Mouse (Mus musculus) limb, embryonic 15.5 days (tissue): ENCODE results near the gene Rest. TPM values are rescaled to one million over a fixed set of nuclear protein-coding genes. Genes with fewer than 3 reads are reported as not detected.

Experiments used
- ATAC-seq: fragments of 200-750 bp; cut with Nextera tagmentation; 2 replicates; pipeline ENCODE4 v1.8.0; 2017; ENCODE audit warnings: low read depth, moderate TSS enrichment; ENCODE audit not compliant: insufficient number of reproducible peaks, low FRiP score, low TSS enrichment
- H3K27ac ChIP-seq: fragments of 300-500 bp; sonication (generic); 2 replicates; pipeline ENCODE4 v1.5.1; 2015; ENCODE audit warnings: moderate library complexity, mild to moderate bottlenecking, inconsistent platforms
- H3K27me3 ChIP-seq: fragments of 300-500 bp; sonication (generic); 2 replicates; pipeline ENCODE4 v1.6.1; 2015; ENCODE audit warnings: inconsistent platforms
- H3K36me3 ChIP-seq: fragments of 300-500 bp; sonication (generic); 2 replicates; pipeline ENCODE4 v1.6.1; 2015; ENCODE audit warnings: inconsistent platforms
- H3K4me1 ChIP-seq: fragments of 300-500 bp; sonication (generic); 2 replicates; pipeline ENCODE4 v1.6.1; 2015; ENCODE audit warnings: inconsistent platforms
- H3K4me2 ChIP-seq: fragments of 300-500 bp; sonication (generic); 2 replicates; pipeline ENCODE4 v1.6.1; 2015; ENCODE audit warnings: mild to moderate bottlenecking, inconsistent platforms
- H3K4me3 ChIP-seq: fragments of 300-500 bp; sonication (generic); 2 replicates; pipeline ENCODE4 v1.5.1; 2015; ENCODE audit warnings: mild to moderate bottlenecking, inconsistent platforms
- H3K9ac ChIP-seq: fragments of 300-500 bp; sonication (generic); 2 replicates; pipeline ENCODE4 v1.6.1; 2015; ENCODE audit warnings: inconsistent platforms
- H3K9me3 ChIP-seq: fragments of 300-500 bp; sonication (generic); 2 replicates; pipeline ENCODE4 v1.6.1; 2016; ENCODE audit warnings: inconsistent platforms
- WGBS: fragments of 180-500 bp; shearing (Covaris S2); methylation state at CpG from one replicate; pipeline ENCODE4 v1.1.7; 2015; 5-methylcytosine and 5-hydroxymethylcytosine counted together
- polyA plus RNA-seq: library from polyadenylated mRNA; unstranded; fragments of >200 nt; fragmentation: Nextera tagmentation; extraction: Ambion mirVana; gene quantifications from 2 replicates; pipeline ENCODE4 v1.2.1, GENCODE M21; 2015

Gene Rest
- polyA plus RNA-seq, 1 experiment from 2014 or later: 37.6 TPM

DNA sequence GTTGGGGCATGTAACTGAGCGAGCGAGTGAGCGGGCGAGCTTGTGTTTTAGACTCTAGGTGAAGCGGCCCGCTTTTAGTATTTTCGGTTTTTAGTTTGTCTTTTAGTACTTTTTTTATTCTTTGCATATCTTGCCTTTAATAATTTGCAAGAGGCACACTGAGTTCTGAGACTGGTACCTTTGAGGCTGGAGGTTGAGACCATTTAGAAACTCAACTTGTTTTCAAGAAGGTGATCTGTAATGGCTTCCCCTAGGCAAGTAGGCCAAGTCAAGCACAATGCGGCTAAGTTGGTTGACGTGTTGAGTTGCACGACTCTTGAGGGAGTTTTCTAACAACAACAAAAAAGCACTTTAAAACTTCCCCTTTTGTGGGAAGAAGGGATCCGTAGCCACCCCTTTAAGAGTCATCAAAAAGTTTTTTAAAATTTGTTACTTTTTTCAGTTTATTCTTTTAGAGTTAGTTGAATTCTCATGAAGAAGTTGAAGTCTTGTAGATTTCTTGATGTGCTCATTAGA, 1.7 kb downstream of the Rest start:
- ATAC-seq: no peak
- no peaks in the 10 kb centered on the region for H3K9me3 ChIP-seq
- peaks cover 36% of the 10 kb centered on the region for H3K36me3 ChIP-seq
- H3K4me2 ChIP-seq: peak overlapping the region; percentile 65
- peaks cover 27% of the 10 kb centered on the region for H3K4me1 ChIP-seq
- peak overlapping the region; percentile 92 for H3K4me3 ChIP-seq
- 2% methylated on average over 11 of the region's 11 CpGs for WGBS
- H3K9ac ChIP-seq: peak overlapping the region; percentile 89
- no peaks in the 10 kb centered on the region for H3K27me3 ChIP-seq
- H3K27ac ChIP-seq: peak overlapping the region; percentile 98

GRCm38 (mm10) chr5:77267441-77267840, 2.1 kb downstream of the Rest start:
- Histone ChIP-seq H3K4me1 (peaks cover 27% of the 10 kb centered on the region), H3K27me3 (no peaks in the 10 kb centered on the region), H3K9me3 (no peaks in the 10 kb centered on the region), H3K27ac (no peak overlapping the region), H3K4me2 (peak overlapping the region; percentile 65), H3K36me3 (peaks cover 41% of the 10 kb centered on the region), H3K9ac (no peak overlapping the region), H3K4me3 (peak overlapping the region; percentile 92)
- no peak for ATAC-seq
- 62% methylated on average over 4 of the region's 4 CpGs for WGBS

GRCm38 (mm10) chr5:77267957-77268624, 2.8 kb downstream of the Rest start:
- 93% methylated on average over 30 of the region's 30 CpGs for WGBS
- no peak overlapping the region for H3K9ac ChIP-seq
- peaks cover 27% of the 10 kb centered on the region for H3K4me1 ChIP-seq
- no peak for ATAC-seq
- H3K9me3 ChIP-seq: no peaks in the 10 kb centered on the region
- no peak overlapping the region for H3K4me3 ChIP-seq
- no peak overlapping the region for H3K4me2 ChIP-seq
- peaks cover 47% of the 10 kb centered on the region for H3K36me3 ChIP-seq
- no peak overlapping the region for H3K27ac ChIP-seq
- H3K27me3 ChIP-seq: no peaks in the 10 kb centered on the region

DNA sequence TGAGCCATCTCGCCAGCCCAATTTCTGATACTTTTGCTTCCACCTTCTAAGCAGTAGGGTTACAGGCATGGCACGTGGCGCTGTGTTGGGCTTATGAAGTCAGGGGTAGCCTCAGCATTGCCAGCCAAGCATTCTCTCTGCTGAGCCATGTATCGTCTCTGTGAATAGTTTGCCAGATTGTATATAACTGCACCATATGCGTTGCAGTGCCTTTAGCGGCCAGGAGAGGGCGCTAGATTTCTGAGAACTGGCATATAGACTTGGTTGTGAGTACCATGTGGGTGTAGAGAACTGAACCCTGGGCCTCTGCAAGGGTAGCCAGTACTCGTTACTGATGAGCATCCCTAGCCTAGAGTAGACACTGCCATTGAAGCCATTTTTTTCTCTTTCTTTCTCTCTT, 4.1 kb downstream of the Rest start:
- peaks cover 60% of the 10 kb centered on the region for H3K36me3 ChIP-seq
- no peak for ATAC-seq

GRCm38 (mm10) chr5:77273151-77273550, 7.9 kb downstream of the Rest start:
- Histone ChIP-seq H3K9ac (no peak overlapping the region), H3K27me3 (no peaks in the 10 kb centered on the region), H3K4me1 (peaks cover 14% of the 10 kb centered on the region), H3K9me3 (no peaks in the 10 kb centered on the region), H3K36me3 (peaks cover 92% of the 10 kb centered on the region), H3K4me3 (no peak overlapping the region), H3K27ac (no peak overlapping the region), H3K4me2 (no peak overlapping the region)
- no peak for ATAC-seq
- 69% methylated on average over 7 of the region's 7 CpGs for WGBS

More for the DNA sequence above, 4.1 kb downstream of the Rest start:
- no peaks in the 10 kb centered on the region for H3K9me3 ChIP-seq
- H3K27me3 ChIP-seq: no peaks in the 10 kb centered on the region
- H3K4me1 ChIP-seq: peaks cover 27% of the 10 kb centered on the region
- H3K4me2 ChIP-seq: no peak overlapping the region
- H3K9ac ChIP-seq: no peak overlapping the region
- WGBS: 78% methylated on average over 8 of the region's 8 CpGs
- H3K4me3 ChIP-seq: no peak overlapping the region
- no peak overlapping the region for H3K27ac ChIP-seq

DNA sequence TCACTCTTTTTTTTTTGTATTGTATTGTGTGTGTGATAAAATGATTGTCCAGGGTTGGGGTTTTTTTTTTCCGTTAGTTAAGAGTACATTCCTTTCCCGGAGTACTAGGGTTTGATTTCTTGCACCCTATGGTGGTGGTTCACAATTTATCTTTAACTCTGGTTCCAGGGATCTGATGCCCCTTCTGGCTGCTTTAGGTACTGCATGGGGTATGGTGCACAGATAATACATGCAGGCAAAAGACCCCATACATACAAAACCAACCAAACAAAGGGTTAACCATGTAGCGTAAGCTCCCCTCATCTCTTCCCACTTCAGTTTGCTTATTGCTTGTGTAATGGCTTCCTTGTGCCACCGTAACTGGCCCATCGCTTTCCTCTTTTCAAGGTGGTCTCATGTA, 10.7 kb downstream of the Rest start:
- no peak for ATAC-seq
- no peak overlapping the region for H3K9ac ChIP-seq
- WGBS: 93% methylated on average over 5 of the region's 5 CpGs
- peaks cover 91% of the 10 kb centered on the region for H3K36me3 ChIP-seq
- H3K4me2 ChIP-seq: no peak overlapping the region
- no peaks in the 10 kb centered on the region for H3K27me3 ChIP-seq
- no peaks in the 10 kb centered on the region; the same call in 1 of the 2 replicates for H3K4me1 ChIP-seq
- no peak overlapping the region for H3K4me3 ChIP-seq
- no peak overlapping the region for H3K27ac ChIP-seq
- H3K9me3 ChIP-seq: no peaks in the 10 kb centered on the region

- no peak overlapping the region for H3K9ac ChIP-seq
- no peak overlapping the region for H3K4me3 ChIP-seq
- H3K27ac ChIP-seq: no peak overlapping the region
- no peaks in the 10 kb centered on the region; the same call in 1 of the 2 replicates for H3K4me1 ChIP-seq
- no peaks in the 10 kb centered on the region for H3K9me3 ChIP-seq
- no peak overlapping the region for H3K4me2 ChIP-seq
- no peaks in the 10 kb centered on the region for H3K27me3 ChIP-seq
- no peak for ATAC-seq
- 93% methylated on average over 6 of the region's 6 CpGs for WGBS
- peaks cover 93% of the 10 kb centered on the region for H3K36me3 ChIP-seq
Measured at GRCm38 (mm10) chr5:77277204-77277603, 11.9 kb downstream of the Rest start.

DNA sequence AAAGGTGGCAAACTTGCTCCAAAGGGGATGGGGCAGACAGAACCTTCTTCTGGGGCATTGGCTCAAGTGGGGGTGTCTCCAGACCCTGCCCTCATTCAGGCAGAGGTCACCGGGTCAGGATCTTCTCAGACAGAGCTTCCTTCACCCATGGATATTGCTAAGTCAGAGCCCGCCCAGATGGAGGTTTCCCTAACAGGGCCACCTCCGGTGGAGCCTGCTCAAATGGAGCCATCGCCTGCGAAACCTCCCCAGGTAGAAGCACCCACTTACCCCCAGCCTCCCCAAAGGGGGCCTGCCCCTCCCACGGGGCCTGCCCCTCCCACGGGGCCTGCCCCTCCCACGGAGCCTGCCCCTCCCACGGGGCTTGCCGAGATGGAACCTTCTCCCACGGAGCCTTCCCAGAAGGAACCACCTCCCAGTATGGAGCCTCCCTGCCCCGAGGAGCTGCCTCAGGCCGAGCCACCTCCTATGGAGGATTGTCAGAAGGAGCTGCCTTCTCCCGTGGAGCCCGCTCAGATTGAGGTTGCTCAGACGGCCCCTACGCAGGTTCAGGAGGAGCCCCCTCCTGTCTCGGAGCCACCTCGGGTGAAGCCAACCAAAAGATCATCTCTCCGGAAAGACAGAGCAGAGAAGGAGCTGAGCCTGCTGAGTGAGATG, 16.4 kb downstream of the Rest start:
- H3K27me3 ChIP-seq: no peaks in the 10 kb centered on the region
- no peak overlapping the region for H3K4me3 ChIP-seq
- H3K27ac ChIP-seq: no peak overlapping the region
- H3K36me3 ChIP-seq: peaks cover 77% of the 10 kb centered on the region
- no peaks in the 10 kb centered on the region for H3K4me1 ChIP-seq
- H3K9me3 ChIP-seq: no peaks in the 10 kb centered on the region
- WGBS: 86% methylated on average over 20 of the region's 20 CpGs
- no peak overlapping the region for H3K9ac ChIP-seq
- ATAC-seq: peak; percentile 52; the same call in 1 of the 2 replicates
- H3K4me2 ChIP-seq: no peak overlapping the region

DNA sequence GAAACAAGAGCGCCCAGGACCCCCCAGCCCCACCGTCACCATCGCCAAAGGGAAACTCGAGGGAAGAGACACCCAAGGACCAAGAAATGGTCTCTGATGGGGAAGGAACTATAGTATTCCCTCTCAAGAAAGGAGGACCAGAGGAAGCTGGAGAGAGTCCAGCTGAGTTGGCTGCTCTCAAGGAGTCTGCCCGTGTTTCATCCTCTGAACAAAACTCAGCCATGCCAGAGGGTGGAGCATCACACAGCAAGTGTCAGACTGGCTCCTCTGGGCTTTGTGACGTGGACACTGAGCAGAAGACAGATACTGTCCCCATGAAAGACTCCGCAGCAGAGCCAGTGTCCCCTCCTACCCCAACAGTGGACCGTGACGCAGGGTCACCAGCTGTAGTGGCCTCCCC, 17.0 kb downstream of the Rest start:
- no peak overlapping the region for H3K9ac ChIP-seq
- no peaks in the 10 kb centered on the region for H3K27me3 ChIP-seq
- no peak for ATAC-seq
- WGBS: 90% methylated on average over 9 of the region's 9 CpGs
- no peak overlapping the region for H3K4me3 ChIP-seq
- H3K27ac ChIP-seq: no peak overlapping the region
- no peak overlapping the region for H3K4me2 ChIP-seq
- H3K9me3 ChIP-seq: no peaks in the 10 kb centered on the region
- H3K36me3 ChIP-seq: peaks cover 78% of the 10 kb centered on the region
- no peaks in the 10 kb centered on the region for H3K4me1 ChIP-seq

DNA sequence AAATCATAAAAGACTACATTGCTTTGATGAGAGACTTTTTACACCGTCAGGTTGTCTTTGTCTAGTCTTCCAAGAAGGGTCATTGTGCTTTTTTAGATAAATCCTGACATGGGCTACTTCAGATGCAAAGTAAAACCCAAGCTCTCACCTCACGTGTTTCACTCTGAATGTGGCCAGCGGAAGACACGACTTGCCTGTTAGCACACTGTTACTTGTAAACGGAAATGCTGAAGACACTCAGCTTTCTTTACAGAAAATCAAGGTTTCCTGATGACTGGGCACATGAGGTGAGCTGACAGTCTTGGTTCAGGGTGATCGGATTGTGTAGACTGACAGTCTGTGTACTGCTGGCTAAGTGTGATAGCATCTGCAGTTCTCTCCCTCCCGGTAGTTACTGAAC, 20.4 kb downstream of the Rest start:
- no peak overlapping the region for H3K4me3 ChIP-seq
- no peak overlapping the region for H3K4me2 ChIP-seq
- H3K27me3 ChIP-seq: no peaks in the 10 kb centered on the region
- no peaks in the 10 kb centered on the region for H3K9me3 ChIP-seq
- whole genome bisulfite sequencing: 86% methylated on average over 7 of the region's 7 CpGs
- no peak overlapping the region for H3K27ac ChIP-seq
- ATAC-seq: no peak
- H3K36me3 ChIP-seq: peaks cover 81% of the 10 kb centered on the region
- H3K4me1 ChIP-seq: no peaks in the 10 kb centered on the region
- H3K9ac ChIP-seq: no peak overlapping the region

GRCm38 (mm10) chr5:77286904-77287303, 21.6 kb downstream of the Rest start:
- Histone ChIP-seq H3K36me3 (peaks cover 72% of the 10 kb centered on the region), H3K4me3 (no peak overlapping the region), H3K9ac (no peak overlapping the region), H3K27me3 (no peaks in the 10 kb centered on the region), H3K4me2 (no peak overlapping the region), H3K27ac (no peak overlapping the region), H3K4me1 (no peaks in the 10 kb centered on the region), H3K9me3 (no peaks in the 10 kb centered on the region)
- WGBS: 82% methylated on average over 5 of the region's 5 CpGs
- ATAC-seq: no peak

- H3K9me3 ChIP-seq: no peaks in the 10 kb centered on the region
- WGBS: 77% methylated on average over 6 of the region's 6 CpGs
- no peak overlapping the region for H3K4me2 ChIP-seq
- H3K27ac ChIP-seq: no peak overlapping the region
- H3K27me3 ChIP-seq: no peaks in the 10 kb centered on the region
- H3K4me1 ChIP-seq: no peaks in the 10 kb centered on the region
- ATAC-seq: no peak
- peaks cover 71% of the 10 kb centered on the region for H3K36me3 ChIP-seq
- no peak overlapping the region for H3K9ac ChIP-seq
- no peak overlapping the region for H3K4me3 ChIP-seq
Measured at GRCm38 (mm10) chr5:77287901-77288300, 22.6 kb downstream of the Rest start.
